Mouse (Mus musculus) heart, postnatal 25 days (tissue): ENCODE results near the gene Itgb1. TPM values are rescaled to one million over a fixed set of nuclear protein-coding genes. Genes with fewer than 3 reads are reported as not detected.
A peak's percentile ranks its signal among the peaks of the same experiment; 100 is the strongest.

Experiments
- DNase-seq: peaks from one replicate; pipeline ENCODE4 v3.0.0; 2022; ENCODE audit warnings: low spot score
- intact Hi-C: fragments of 180-260 bp; cut with DNase I; formaldehyde crosslinking; loops from one replicate; pipeline ENCODE4 v1.15.1; 2025
- total RNA-seq, 2 experiments: library from RNA; stranded (reverse); gene quantifications; 2 replicates each; pipeline ENCODE4 v1.2.3; 2021

Gene Itgb1
- 100 to 1,000 TPM; 383 to 412 TPM for total RNA-seq

DNA sequence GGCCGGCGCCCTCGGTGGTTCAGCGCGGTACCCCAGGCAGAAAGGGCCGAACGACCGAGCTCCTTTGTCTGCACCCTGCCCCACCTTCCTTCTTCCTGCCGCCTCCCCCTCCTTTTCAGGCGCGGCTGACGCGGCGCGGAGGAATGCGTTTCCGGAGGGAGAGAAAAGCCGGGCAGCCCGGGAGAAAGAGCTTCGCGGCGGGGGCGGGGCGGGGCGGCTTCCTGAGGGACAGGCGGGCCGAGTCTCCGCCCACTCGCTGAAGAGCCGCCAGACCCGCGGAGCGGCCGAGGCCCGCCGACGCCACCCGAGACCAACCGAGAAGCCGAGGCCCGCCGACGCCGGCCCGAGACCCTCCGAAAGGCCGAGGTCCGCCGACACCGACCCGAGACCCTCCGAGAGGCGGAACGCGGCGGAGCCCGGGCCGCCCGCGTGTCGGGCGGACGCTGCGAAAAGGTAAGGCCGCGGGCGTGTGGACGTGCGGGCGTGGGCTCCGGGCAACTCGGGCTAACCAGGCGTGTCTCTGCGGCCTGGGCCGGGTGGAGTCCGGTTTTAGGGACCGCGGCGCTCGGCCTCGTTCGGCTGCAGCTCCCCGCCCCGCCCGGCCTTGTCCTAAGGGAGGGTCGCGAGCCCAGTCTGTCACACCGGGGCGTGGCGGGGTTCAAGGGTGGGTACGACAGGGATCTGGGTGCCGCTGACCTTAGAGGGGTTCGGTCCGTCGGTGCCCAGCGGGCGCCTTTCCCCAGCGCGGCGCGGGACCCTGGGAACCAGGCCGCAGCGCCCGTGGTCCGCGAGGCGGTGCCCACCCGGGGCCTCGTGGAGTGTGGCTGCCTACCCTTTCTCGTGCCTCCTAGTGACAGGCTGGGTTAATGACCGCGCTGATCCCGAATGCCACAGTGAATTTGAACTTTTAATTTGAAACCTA lies at the start of gene Itgb1:
Gene Itgb1 (plus strand): TSS at position 148 of the 922 bp plus-strand sequence.
- intact Hi-C loops, result loop anchor here (1.0 to 2.0 kb wide), 2 partner anchors 17 to 31 kb away; no protein-coding TSS in a partner anchor
- peak; percentile 93 for DNase-seq

- intact Hi-C loops, result no loop called here
Observed at GRCm38 (mm10) chr8:128643104-128643503, 42.4 kb upstream of the Itgb1 start.

GRCm38 (mm10) chr8:128645452-128645851 lies 40.0 kb upstream of the Itgb1 start:
- DNase-seq, result no peak
- intact Hi-C loops, result no loop called here

More at GRCm38 (mm10) chr8:128643104-128643503, 42.4 kb upstream of the Itgb1 start:
- no peak for DNase-seq

DNA sequence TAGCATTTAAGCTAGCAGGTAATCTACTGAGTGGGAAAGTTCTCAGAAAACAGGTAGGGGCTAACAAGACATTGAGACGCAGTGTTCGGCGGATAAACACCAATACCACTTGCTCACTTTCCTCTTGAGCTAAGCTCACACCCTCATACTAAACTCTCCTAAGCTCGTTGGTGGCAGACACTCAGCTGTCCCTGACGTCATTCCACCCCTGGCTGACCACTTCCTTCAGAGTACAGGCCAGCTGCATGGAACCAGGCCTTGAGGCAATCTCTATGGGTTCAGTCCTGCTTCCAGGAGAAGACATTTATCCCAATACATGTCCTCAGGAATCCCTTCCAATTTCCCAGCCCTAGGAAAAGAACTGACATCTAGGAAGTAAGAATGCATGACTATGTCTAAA lies 39.0 kb upstream of the Itgb1 start:
- DNase-seq, result no peak
- intact Hi-C loops, result no loop called here

- intact Hi-C loops, result no loop called here
- DNase-seq, result no peak
Observed at GRCm38 (mm10) chr8:128648071-128648470, 37.4 kb upstream of the Itgb1 start.

- intact Hi-C loops, result no loop called here
- DNase-seq, result no peak
Observed at GRCm38 (mm10) chr8:128650331-128650855, 35.1 kb upstream of the Itgb1 start.

- intact Hi-C loops, result loop anchor here (1.0 kb wide), 1 partner anchor 57 kb away; no protein-coding TSS in a partner anchor
- DNase-seq, result no peak
Observed at GRCm38 (mm10) chr8:128652399-128653109, 32.9 kb upstream of the Itgb1 start.

DNA sequence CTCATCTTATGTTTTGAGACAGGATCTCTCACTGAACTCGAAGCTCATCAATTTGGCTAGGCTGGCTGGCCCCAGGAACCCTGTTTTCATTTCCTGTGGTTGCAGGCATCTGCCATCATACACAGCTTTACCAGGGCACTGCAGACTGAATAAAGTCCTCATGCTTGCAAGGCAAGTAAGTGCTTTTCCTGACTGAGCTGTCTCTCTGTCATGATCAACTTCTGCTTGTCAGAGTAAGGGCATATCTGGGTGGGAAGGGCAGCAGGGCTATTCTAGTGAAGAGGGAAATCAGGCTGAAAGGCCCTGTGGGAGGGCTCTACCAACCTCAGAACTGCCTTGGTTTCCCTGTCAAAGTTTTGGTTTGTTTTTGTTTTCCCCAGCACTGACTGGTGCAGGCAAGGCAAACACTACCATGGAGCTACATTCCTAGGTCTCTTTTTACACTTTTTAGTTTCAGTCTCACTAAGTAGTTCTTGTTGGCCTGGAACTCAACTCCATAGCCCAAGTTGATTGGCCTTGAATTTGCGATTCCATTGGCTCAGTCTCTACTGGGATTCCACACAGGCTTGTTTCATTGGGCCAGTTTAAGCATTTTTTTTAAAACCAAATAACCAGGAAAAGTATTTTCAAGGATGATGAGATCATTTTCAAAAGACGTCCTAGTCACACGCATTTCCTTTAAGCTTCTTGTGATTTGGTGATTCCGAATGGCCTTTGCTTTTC lies 31.7 kb upstream of the Itgb1 start:
- intact Hi-C loops, result loop anchor here (1.0 kb wide), 1 partner anchor 31 kb away; the partner anchor contains the start of gene Itgb1
- no peak for DNase-seq

DNA sequence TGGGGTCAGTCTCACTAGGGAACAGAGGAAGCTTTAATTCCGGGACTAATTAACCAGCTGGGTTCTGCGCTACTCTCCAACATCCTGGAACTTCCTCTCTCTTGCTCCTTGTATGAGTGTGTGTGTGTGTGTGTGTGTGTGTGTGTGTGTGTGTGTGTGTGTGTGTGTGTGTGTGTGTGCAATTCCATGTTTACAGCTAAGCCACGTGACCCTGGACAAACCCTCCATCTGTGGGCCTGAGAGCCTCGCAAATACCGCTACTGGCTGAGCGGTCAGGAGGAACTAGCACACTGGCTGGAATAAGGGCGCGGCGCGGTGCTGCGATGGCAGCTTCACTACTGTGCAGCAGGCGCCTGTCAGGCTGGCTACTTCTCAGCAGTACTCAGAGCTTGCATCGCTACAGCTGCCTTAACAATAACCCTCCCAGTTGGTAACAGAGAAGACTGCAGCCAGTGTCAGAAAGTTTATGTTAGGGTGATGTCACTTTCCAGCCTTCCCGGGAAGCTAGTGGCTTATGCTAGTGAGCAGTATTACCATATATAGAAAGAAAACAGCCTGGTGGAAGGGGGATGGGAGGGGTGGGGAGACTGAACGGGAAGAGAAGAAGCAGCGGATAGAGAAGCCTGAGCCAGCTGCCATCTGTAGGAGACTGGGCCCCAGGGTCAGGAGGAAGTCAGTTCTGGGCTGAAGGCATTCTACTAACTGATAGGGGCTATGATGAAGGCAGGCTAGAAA lies 30.9 kb upstream of the Itgb1 start:
- DNase-seq, result peak; percentile 70
- intact Hi-C loops, result loop anchor here (1.0 to 5.0 kb wide), 2 partner anchors 31 to 87 kb away; partner anchors contain the start of gene Itgb1

DNA sequence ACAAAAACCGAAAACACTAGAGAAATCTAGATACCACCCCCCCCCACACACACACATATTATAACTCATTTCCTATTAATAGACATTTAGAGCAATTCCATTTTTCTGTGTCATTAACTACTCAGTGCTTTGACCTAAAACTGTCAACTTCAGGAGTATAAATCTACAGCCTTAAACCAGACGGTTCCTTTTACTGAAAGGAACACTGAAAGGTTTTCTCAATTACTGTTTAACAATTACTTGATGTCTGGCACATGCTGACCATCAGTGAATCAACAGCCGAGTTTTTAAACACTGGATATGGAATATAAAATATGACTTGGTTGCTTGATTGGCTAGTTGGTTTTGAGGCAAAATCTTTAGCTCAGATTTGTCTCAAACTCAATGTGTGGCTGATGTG lies 23.3 kb upstream of the Itgb1 start:
- intact Hi-C loops, result no loop called here
- DNase-seq, result no peak

DNA sequence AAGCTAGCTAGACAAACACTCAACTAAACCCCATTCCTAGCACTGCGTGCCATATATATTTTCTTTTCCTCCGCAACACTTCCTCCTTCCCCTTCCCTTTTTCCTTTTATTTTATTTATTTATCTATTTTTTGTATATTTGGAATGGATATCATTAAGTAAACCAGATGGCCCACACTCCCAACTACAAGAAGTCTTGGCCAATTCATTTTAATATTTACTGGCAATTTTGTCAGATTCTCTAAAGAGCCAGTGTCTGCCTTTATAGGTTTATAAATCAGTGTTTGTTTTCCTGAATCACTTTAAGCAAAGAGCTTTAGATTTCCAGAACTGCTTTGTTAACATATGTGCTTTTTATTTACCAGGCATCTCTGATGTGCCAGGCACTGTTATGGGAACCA lies 22.8 kb upstream of the Itgb1 start:
- intact Hi-C loops, result no loop called here
- no peak for DNase-seq

- intact Hi-C loops, result no loop called here
- no peak for DNase-seq
Observed at GRCm38 (mm10) chr8:128663106-128663505, 22.3 kb upstream of the Itgb1 start.

GRCm38 (mm10) chr8:128666576-128667263 lies 18.7 kb upstream of the Itgb1 start:
- intact Hi-C loops, result no loop called here
- no peak for DNase-seq

GRCm38 (mm10) chr8:128671813-128672212 lies 13.6 kb upstream of the Itgb1 start:
- DNase-seq, result no peak
- intact Hi-C loops, result no loop called here

DNA sequence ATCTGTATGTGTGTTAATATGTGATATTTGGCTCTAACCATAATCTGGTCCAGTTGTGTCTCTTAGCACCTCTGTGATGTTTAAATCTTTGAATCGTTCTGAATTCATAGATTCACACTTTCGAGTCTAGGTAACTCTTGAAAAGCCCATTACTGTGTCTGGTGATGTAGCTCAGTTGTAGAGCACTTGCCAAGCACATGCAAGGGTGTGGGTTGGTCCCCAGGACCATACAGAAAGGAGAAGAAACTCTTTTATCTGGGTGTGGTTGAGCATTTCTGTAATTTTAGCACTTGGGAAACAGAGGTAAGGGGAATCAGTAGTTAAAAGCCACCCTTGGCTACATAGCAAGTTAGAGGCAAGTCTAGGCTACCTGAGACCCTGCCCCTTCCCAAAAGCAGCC lies 13.0 kb upstream of the Itgb1 start:
- intact Hi-C loops, result no loop called here
- no peak for DNase-seq

DNA sequence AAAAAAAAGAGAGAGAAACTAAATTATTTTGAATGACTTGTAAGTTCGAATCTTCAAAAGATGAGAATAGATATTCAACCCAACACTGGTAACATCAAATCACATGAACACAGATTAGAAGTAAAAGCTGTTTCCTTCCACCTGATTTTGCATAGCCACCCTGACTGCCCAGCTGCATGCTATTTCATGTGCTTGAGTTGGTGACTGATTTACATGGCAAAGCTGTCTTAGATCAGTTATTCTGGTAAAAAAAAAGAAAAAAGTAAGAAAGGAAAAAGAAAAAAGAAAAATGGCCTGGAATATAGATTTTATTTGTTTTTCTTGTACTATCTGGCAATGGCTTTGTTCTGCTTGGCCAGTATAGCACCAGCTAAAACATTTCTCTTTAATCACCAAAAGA lies 12.5 kb upstream of the Itgb1 start:
- intact Hi-C loops, result no loop called here
- DNase-seq, result no peak

GRCm38 (mm10) chr8:128675848-128676629 lies 9.4 kb upstream of the Itgb1 start:
- no peak for DNase-seq
- intact Hi-C loops, result no loop called here

DNA sequence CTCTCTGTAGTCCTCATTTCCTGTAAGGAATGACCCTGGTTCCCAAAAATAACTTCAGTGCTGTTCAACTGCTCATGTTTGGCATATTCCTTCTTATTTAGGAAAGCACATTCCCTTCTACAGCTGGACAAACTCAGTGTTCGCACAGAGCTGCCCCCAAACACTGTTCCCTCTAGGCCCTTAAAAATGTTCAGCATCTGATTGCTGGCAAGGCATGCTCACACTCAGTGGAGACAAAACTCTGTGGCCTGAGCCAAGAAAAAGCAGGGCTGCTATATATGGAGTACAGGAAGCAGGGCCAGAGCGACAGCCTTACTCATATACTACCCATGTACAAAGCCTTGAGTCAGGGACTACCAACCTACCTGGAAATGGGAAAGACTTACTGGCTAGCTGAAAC lies 5.5 kb upstream of the Itgb1 start:
- intact Hi-C loops, result loop anchor here (2.0 kb wide), 1 partner anchor 15 kb away; no protein-coding TSS in a partner anchor
- DNase-seq, result peak; percentile 60
